Mouse (Mus musculus): ENCODE results near the gene Uhrf1bp1.
"Not testable (repeated sequence)": the region's sequence is repeated elsewhere in the genome, so short reads cannot be mapped to it uniquely, and the experiment has no call there.

Uhrf1bp1 gene

GRCm38 (mm10) chr17:27856265-27856797 lies at the start of gene Uhrf1bp1:
Uhrf1bp1 (plus strand) TSS chr17:27856441.
- DNase-seq: peak; percentile 78

- no peak for DNase-seq
Measured at GRCm38 (mm10) chr17:27807542-27808078, 48.6 kb upstream of the Uhrf1bp1 start.

- no peak for DNase-seq
Measured at GRCm38 (mm10) chr17:27810569-27811331, 45.5 kb upstream of the Uhrf1bp1 start.

- DNase-seq: no peak
Measured at GRCm38 (mm10) chr17:27811980-27812379, 44.3 kb upstream of the Uhrf1bp1 start.

GRCm38 (mm10) chr17:27814606-27815005 lies 41.6 kb upstream of the Uhrf1bp1 start:
- no peak for DNase-seq

GRCm38 (mm10) chr17:27819011-27819410 lies 37.2 kb upstream of the Uhrf1bp1 start:
- DNase-seq: no peak

- DNase-seq: peak; percentile 38
Measured at GRCm38 (mm10) chr17:27819521-27819970, 36.7 kb upstream of the Uhrf1bp1 start.

- peak; percentile 83 for DNase-seq
Measured at GRCm38 (mm10) chr17:27819971-27820567, 36.2 kb upstream of the Uhrf1bp1 start.

- DNase-seq: peak; percentile 98
Measured at GRCm38 (mm10) chr17:27820568-27821406, 35.5 kb upstream of the Uhrf1bp1 start, which contains the start of gene D17Wsu92e. D17Wsu92e (minus strand) TSS chr17:27820648.

GRCm38 (mm10) chr17:27821407-27822338 lies 34.6 kb upstream of the Uhrf1bp1 start:
- DNase-seq: peak; percentile 70

- no peak for DNase-seq
Measured at GRCm38 (mm10) chr17:27823142-27823905, 32.9 kb upstream of the Uhrf1bp1 start.

- DNase-seq: no peak
Measured at GRCm38 (mm10) chr17:27824941-27825340, 31.3 kb upstream of the Uhrf1bp1 start.

- no peak for DNase-seq
Measured at GRCm38 (mm10) chr17:27825539-27825938, 30.7 kb upstream of the Uhrf1bp1 start.

- no peak for DNase-seq
Measured at GRCm38 (mm10) chr17:27825984-27826905, 30.0 kb upstream of the Uhrf1bp1 start.

- no peak for DNase-seq
Measured at GRCm38 (mm10) chr17:27826908-27827383, 29.3 kb upstream of the Uhrf1bp1 start.

GRCm38 (mm10) chr17:27827511-27827910 lies 28.7 kb upstream of the Uhrf1bp1 start:
- DNase-seq: no peak

- no peak for DNase-seq
Measured at GRCm38 (mm10) chr17:27830411-27830810, 25.8 kb upstream of the Uhrf1bp1 start.

- not testable (repeated sequence) for DNase-seq
Measured at GRCm38 (mm10) chr17:27837850-27838249, 18.4 kb upstream of the Uhrf1bp1 start, which contains the start of gene Snrpc. Snrpc (plus strand) TSS chr17:27838150.
